Mouse (Mus musculus): ENCODE data around the gene Ablim1. TPM values are rescaled to one million over a fixed set of nuclear protein-coding genes. Genes with fewer than 3 reads are reported as not detected.

Ablim1 gene
- polyA plus RNA-seq, 1 experiment from 2014 or later: 26.6 TPM

- H3K36me3 ChIP-seq: no peaks in the 10 kb centered on the region
- H3K27me3 ChIP-seq: no peaks in the 10 kb centered on the region
- no peak overlapping the region for H3K4me2 ChIP-seq (replicated peaks)
- H3K9me3 ChIP-seq (replicated peaks): peaks cover 8% of the 10 kb centered on the region
- no peak for ATAC-seq (ENCODE audit: low FRiP score)
- peaks cover 12% of the 10 kb centered on the region for H3K4me1 ChIP-seq
- WGBS: 74% methylated on average over 4 of the region's 4 CpGs
- H3K9ac ChIP-seq: no peak overlapping the region
- no peak overlapping the region for H3K27ac ChIP-seq
- H3K4me3 ChIP-seq: no peak overlapping the region
These were observed 283.1 kb downstream of the Ablim1 start for GRCm38 (mm10) chr19:57031582-57031981.

GRCm38 (mm10) chr19:57029461-57029860 lies 285.3 kb downstream of the Ablim1 start:
- ATAC-seq (ENCODE audit: low FRiP score): no peak
- whole genome bisulfite sequencing: 96% methylated on average over 6 of the region's 6 CpGs
- H3K27ac ChIP-seq: no peak overlapping the region

GRCm38 (mm10) chr19:57028327-57029179 lies 286.2 kb downstream of the Ablim1 start:
- Histone ChIP-seq H3K27ac (no peak overlapping the region), H3K9me3 (replicated peaks) (peaks cover 9% of the 10 kb centered on the region), H3K4me2 (replicated peaks) (no peak overlapping the region), H3K27me3 (no peaks in the 10 kb centered on the region), H3K9ac (no peak overlapping the region), H3K4me3 (no peak overlapping the region), H3K36me3 (no peaks in the 10 kb centered on the region), H3K4me1 (peaks cover 8% of the 10 kb centered on the region)
- ATAC-seq (ENCODE audit: low FRiP score): no peak
- WGBS: 39% methylated on average over 8 of the region's 8 CpGs

More at GRCm38 (mm10) chr19:57029461-57029860, 285.3 kb downstream of the Ablim1 start:
- no peak overlapping the region for H3K4me3 ChIP-seq
- H3K36me3 ChIP-seq: no peaks in the 10 kb centered on the region
- H3K4me2 ChIP-seq (replicated peaks): no peak overlapping the region
- no peaks in the 10 kb centered on the region for H3K27me3 ChIP-seq
- H3K9ac ChIP-seq: no peak overlapping the region
- peaks cover 9% of the 10 kb centered on the region for H3K9me3 ChIP-seq (replicated peaks)
- peaks cover 10% of the 10 kb centered on the region for H3K4me1 ChIP-seq

GRCm38 (mm10) chr19:57026501-57026900 lies 288.2 kb downstream of the Ablim1 start:
- Histone ChIP-seq H3K9ac (no peak overlapping the region), H3K27me3 (no peaks in the 10 kb centered on the region), H3K9me3 (replicated peaks) (peaks cover 9% of the 10 kb centered on the region), H3K4me2 (replicated peaks) (no peak overlapping the region), H3K27ac (no peak overlapping the region), H3K4me1 (peaks cover 8% of the 10 kb centered on the region), H3K36me3 (no peaks in the 10 kb centered on the region), H3K4me3 (no peak overlapping the region)
- WGBS: 82% methylated on average over 4 of the region's 4 CpGs
- no peak for ATAC-seq (ENCODE audit: low FRiP score)

- H3K4me3 ChIP-seq: no peak overlapping the region
- H3K27me3 ChIP-seq: no peaks in the 10 kb centered on the region
- no peaks in the 10 kb centered on the region for H3K36me3 ChIP-seq
- WGBS: 75% methylated on average over 8 of the region's 8 CpGs
- H3K4me1 ChIP-seq: peaks cover 9% of the 10 kb centered on the region
- no peak for ATAC-seq (ENCODE audit: low FRiP score)
- H3K9ac ChIP-seq: no peak overlapping the region
- H3K27ac ChIP-seq: no peak overlapping the region
- no peaks in the 10 kb centered on the region for H3K9me3 ChIP-seq (replicated peaks)
- no peak overlapping the region for H3K4me2 ChIP-seq (replicated peaks)
These were observed 296.9 kb downstream of the Ablim1 start for GRCm38 (mm10) chr19:57017785-57018179.

- Histone ChIP-seq H3K4me3 (no peak overlapping the region), H3K9ac (no peak overlapping the region), H3K4me2 (replicated peaks) (no peak overlapping the region), H3K4me1 (peaks cover 9% of the 10 kb centered on the region), H3K27ac (no peak overlapping the region), H3K9me3 (replicated peaks) (no peaks in the 10 kb centered on the region), H3K36me3 (no peaks in the 10 kb centered on the region), H3K27me3 (no peaks in the 10 kb centered on the region)
- no peak for ATAC-seq (ENCODE audit: low FRiP score)
- 48% methylated on average over 15 of the region's 15 CpGs for WGBS
These were observed 297.5 kb downstream of the Ablim1 start for GRCm38 (mm10) chr19:57016995-57017784.

GRCm38 (mm10) chr19:57014808-57015207 lies 299.9 kb downstream of the Ablim1 start:
- H3K27ac ChIP-seq: no peak overlapping the region
- no peak overlapping the region for H3K9ac ChIP-seq
- ATAC-seq (ENCODE audit: low FRiP score): no peak
- 88% methylated on average over 3 of the region's 3 CpGs for WGBS
- H3K4me1 ChIP-seq: peaks cover 13% of the 10 kb centered on the region
- no peak overlapping the region for H3K4me2 ChIP-seq (replicated peaks)
- no peaks in the 10 kb centered on the region for H3K9me3 ChIP-seq (replicated peaks)
- H3K27me3 ChIP-seq: peaks cover under 1% of the 10 kb centered on the region; the same call in 1 of the 2 replicates
- no peak overlapping the region for H3K4me3 ChIP-seq
- no peaks in the 10 kb centered on the region for H3K36me3 ChIP-seq

- Histone ChIP-seq H3K4me3 (no peak overlapping the region), H3K27ac (no peak overlapping the region), H3K4me1 (peaks cover 18% of the 10 kb centered on the region), H3K36me3 (no peaks in the 10 kb centered on the region), H3K9ac (no peak overlapping the region), H3K27me3 (peaks cover 16% of the 10 kb centered on the region), H3K9me3 (replicated peaks) (no peaks in the 10 kb centered on the region), H3K4me2 (replicated peaks) (no peak overlapping the region)
- no peak for ATAC-seq (ENCODE audit: low FRiP score)
- 36% methylated on average over 6 of the region's 6 CpGs for WGBS
These were observed 301.4 kb downstream of the Ablim1 start for GRCm38 (mm10) chr19:57013271-57013677.

- H3K4me2 ChIP-seq (replicated peaks): no peak overlapping the region
- no peaks in the 10 kb centered on the region for H3K36me3 ChIP-seq
- no peak overlapping the region for H3K9ac ChIP-seq
- no peaks in the 10 kb centered on the region for H3K9me3 ChIP-seq (replicated peaks)
- no peak for ATAC-seq (ENCODE audit: low FRiP score)
- peaks cover 28% of the 10 kb centered on the region for H3K27me3 ChIP-seq
- no peak overlapping the region for H3K27ac ChIP-seq
- 74% methylated on average over 3 of the region's 3 CpGs for WGBS
- no peak overlapping the region for H3K4me3 ChIP-seq
- H3K4me1 ChIP-seq: peaks cover 25% of the 10 kb centered on the region
These were observed 302.7 kb downstream of the Ablim1 start for GRCm38 (mm10) chr19:57012068-57012467.

GRCm38 (mm10) chr19:57010064-57010463 lies 304.7 kb downstream of the Ablim1 start:
- peaks cover 39% of the 10 kb centered on the region for H3K27me3 ChIP-seq
- no peaks in the 10 kb centered on the region for H3K9me3 ChIP-seq (replicated peaks)
- no peaks in the 10 kb centered on the region for H3K36me3 ChIP-seq
- no peak overlapping the region for H3K4me3 ChIP-seq
- WGBS: 33% methylated on average over 4 of the region's 4 CpGs
- H3K9ac ChIP-seq: no peak overlapping the region
- no peak overlapping the region for H3K4me2 ChIP-seq (replicated peaks)
- no peak overlapping the region for H3K27ac ChIP-seq
- ATAC-seq (ENCODE audit: low FRiP score): no peak
- peaks cover 21% of the 10 kb centered on the region for H3K4me1 ChIP-seq

GRCm38 (mm10) chr19:57009653-57010052 lies 305.1 kb downstream of the Ablim1 start:
- Histone ChIP-seq H3K9ac (no peak overlapping the region), H3K4me1 (peaks cover 21% of the 10 kb centered on the region), H3K9me3 (replicated peaks) (no peaks in the 10 kb centered on the region), H3K4me2 (replicated peaks) (no peak overlapping the region), H3K27ac (no peak overlapping the region), H3K36me3 (no peaks in the 10 kb centered on the region), H3K4me3 (no peak overlapping the region), H3K27me3 (peaks cover 39% of the 10 kb centered on the region)
- WGBS: 24% methylated on average over 4 of the region's 4 CpGs
- ATAC-seq (ENCODE audit: low FRiP score): no peak

Measured in hindbrain, embryonic 12.5 days (tissue).